Mouse (Mus musculus) left cerebral cortex, adult 2 months (tissue): ENCODE data around the gene Rasgrf1. TPM values are rescaled to one million over a fixed set of nuclear protein-coding genes. Genes with fewer than 3 reads are reported as not detected.
A peak's percentile ranks its signal among the peaks of the same experiment; 100 is the strongest.
"Not testable (repeated sequence)": the region's sequence is repeated elsewhere in the genome, so short reads cannot be mapped to it uniquely, and the experiment has no call there.

Source experiments
- DNase-seq, 2 experiments: peaks; one replicate each; pipeline ENCODE4 v3.0.0; 2021 to 2022; ENCODE audit warnings: low spot score in 2 of 2, mixed read lengths in 1 of 2; ENCODE audit errors: extremely low spot score in 1 of 2
- H3K27ac ChIP-seq: fragments of 200-600 bp; 2 replicates; pipeline ENCODE4 v1.8.1; 2022
- H3K4me3 ChIP-seq: fragments of 200-600 bp; 2 replicates; pipeline ENCODE4 v1.8.1; 2022
- CTCF ChIP-seq: fragments of 200-600 bp; IDR thresholded peaks from 2 replicates; pipeline ENCODE4 v1.8.1; 2022; ENCODE audit warnings: antibody characterized with exemption, mild to moderate bottlenecking, moderate library complexity
- intact Hi-C: fragments of 180-260 bp; cut with DNase I; formaldehyde crosslinking; loops from one replicate; pipeline ENCODE4 v1.15.1; 2025
- total RNA-seq, 2 experiments: library from RNA; stranded (reverse); gene quantifications; 2 replicates each; pipeline ENCODE4 v1.2.3; 2021

The Rasgrf1 gene
- total RNA-seq, 2 experiments from 2014 or later: 273 to 297 TPM

- intact Hi-C loops: no loop called here
- TF ChIP-seq CTCF: no peak
- DNase-seq: no peak
- H3K27ac ChIP-seq: peak within 1 kb of the TSS; percentile 66
- H3K4me3 ChIP-seq: peak within 1 kb of the TSS; percentile 41
Measured at GRCm38 (mm10) chr9:90053852-90054251, 144.1 kb downstream of the Rasgrf1 start, which contains the start of gene Ctsh. TSS of gene Ctsh (plus strand) at chr9:90054152.

- peak; percentile 36 for TF ChIP-seq CTCF
- Histone ChIP-seq H3K4me3 (peak overlapping the region; percentile 41), H3K27ac (peak overlapping the region; percentile 66)
- peak in 1 of 2 experiments; percentile 19 for DNase-seq
- intact Hi-C loops: no loop called here
Measured at GRCm38 (mm10) chr9:90054371-90055145, 144.8 kb downstream of the Rasgrf1 start.

- intact Hi-C loops: no loop called here
- no peak for DNase-seq
- Histone ChIP-seq H3K4me3 (peak overlapping the region; percentile 41), H3K27ac (no peak overlapping the region)
- TF ChIP-seq CTCF: no peak
Measured at GRCm38 (mm10) chr9:90055409-90055808, 145.7 kb downstream of the Rasgrf1 start.

GRCm38 (mm10) chr9:90055911-90056310 lies 146.2 kb downstream of the Rasgrf1 start:
- Histone ChIP-seq H3K27ac (no peak overlapping the region), H3K4me3 (no peak overlapping the region)
- intact Hi-C loops: no loop called here
- DNase-seq: no peak
- no peak for TF ChIP-seq CTCF

- intact Hi-C loops: no loop called here
Measured at GRCm38 (mm10) chr9:90056716-90057115, 147.0 kb downstream of the Rasgrf1 start.

GRCm38 (mm10) chr9:90059828-90060573 lies 150.3 kb downstream of the Rasgrf1 start:
- intact Hi-C loops: no loop called here
- no peak for TF ChIP-seq CTCF
- H3K4me3 ChIP-seq: no peak overlapping the region
- no peak for DNase-seq
- H3K27ac ChIP-seq: no peak overlapping the region

More at GRCm38 (mm10) chr9:90056716-90057115, 147.0 kb downstream of the Rasgrf1 start:
- Histone ChIP-seq H3K4me3 (no peak overlapping the region), H3K27ac (no peak overlapping the region)
- no peak for TF ChIP-seq CTCF
- no peak for DNase-seq

- no peak overlapping the region for H3K4me3 ChIP-seq
- intact Hi-C loops: no loop called here
- DNase-seq: no peak
- no peak for TF ChIP-seq CTCF
- H3K27ac ChIP-seq: no peak overlapping the region
Measured at GRCm38 (mm10) chr9:90060574-90060875, 150.8 kb downstream of the Rasgrf1 start.

GRCm38 (mm10) chr9:90060932-90061331 lies 151.2 kb downstream of the Rasgrf1 start:
- H3K27ac ChIP-seq, DNase-seq, H3K4me3 ChIP-seq, intact Hi-C loops: not testable (repeated sequence)

GRCm38 (mm10) chr9:90067341-90067740 lies 157.6 kb downstream of the Rasgrf1 start:
- intact Hi-C loops: no loop called here
- DNase-seq: no peak
- H3K27ac ChIP-seq: no peak overlapping the region
- no peak for TF ChIP-seq CTCF
- H3K4me3 ChIP-seq: no peak overlapping the region

- intact Hi-C loops: no loop called here
- no peak for DNase-seq
- Histone ChIP-seq H3K4me3 (no peak overlapping the region), H3K27ac (no peak overlapping the region)
- TF ChIP-seq CTCF: no peak
Measured at GRCm38 (mm10) chr9:90068786-90069185, 159.1 kb downstream of the Rasgrf1 start.

- DNase-seq: no peak
- Histone ChIP-seq H3K4me3 (no peak overlapping the region), H3K27ac (no peak overlapping the region)
- intact Hi-C loops: no loop called here
- TF ChIP-seq CTCF: no peak
Measured at GRCm38 (mm10) chr9:90069485-90069884, 159.8 kb downstream of the Rasgrf1 start.

- Histone ChIP-seq H3K27ac (no peak overlapping the region), H3K4me3 (no peak overlapping the region)
- DNase-seq: no peak
- intact Hi-C loops: no loop called here
- no peak for TF ChIP-seq CTCF
Measured at GRCm38 (mm10) chr9:90070174-90070573, 160.5 kb downstream of the Rasgrf1 start.
